ENCODE assay signal across 8 mouse cellular contexts in genomic region chr10:100742065-100742464, GRCm38 (mm10).
DNase-seq lines count a peak whose midpoint lies in the region; TF ChIP-seq lines count a peak whose summit lies in the region.

No protein-coding gene starts in this region.

- no peak overlapping the region for H3K27ac ChIP-seq in embryonic facial prominence, embryonic 10.5 days (replicated peaks)

- no peak overlapping the region for H3K4me3 ChIP-seq in E14TG2a.4 (replicated peaks; ENCODE audit: low read length)
- no peak overlapping the region for H3K4me3 ChIP-seq in embryonic facial prominence, embryonic 10.5 days

- no peaks in the 10 kb centered on the region for H3K4me1 ChIP-seq in E14TG2a.4 (replicated peaks; ENCODE audit: low read depth, low read length)
- H3K4me1 ChIP-seq in embryonic facial prominence, embryonic 10.5 days = no peaks in the 10 kb centered on the region

- H3K27me3 ChIP-seq in E14TG2a.4 (ENCODE audit: insufficient read depth, low read length) = 0 out of 2 replicates have a peak, but pooled peaks cover 2% of the 10 kb centered on the region
- no peaks in the 10 kb centered on the region for H3K27me3 ChIP-seq in embryonic facial prominence, embryonic 10.5 days (replicated peaks; ENCODE audit: low read depth, poor library complexity, severe bottlenecking)

- no peaks in the 10 kb centered on the region for H3K9me3 ChIP-seq in E14TG2a.4 (ENCODE audit: low read length)
- no peaks in the 10 kb centered on the region for H3K9me3 ChIP-seq in embryonic facial prominence, embryonic 10.5 days

- H3K36me3 ChIP-seq in E14TG2a.4 (ENCODE audit: insufficient read depth, low read length) = no peaks in the 10 kb centered on the region
- no peaks in the 10 kb centered on the region for H3K36me3 ChIP-seq in embryonic facial prominence, embryonic 10.5 days (replicated peaks)

- intact Hi-C loops in heart, postnatal 10 days (cut with DNase I) = loop anchor here (2.0 to 5.0 kb wide), 3 partner anchors 1410 to 1701 kb away; no protein-coding TSS in a partner anchor

- TF ChIP-seq CTCF in E14TG2a.4 (conservative IDR thresholded peaks at IDR 0.05; ENCODE audit: low read length) = peak; percentile 83

- WGBS in embryonic facial prominence, embryonic 10.5 days = 12% methylated on average over 7 of the region's 7 CpGs

- DNase-seq in adrenal gland, adult 8-10 months = peak; percentile 5
- peak; percentile 78 for DNase-seq in embryonic facial prominence, embryonic 10.5 days (ENCODE audit: low spot score)
- peak; percentile 37 to 66 for DNase-seq in heart, postnatal 10 days
- DNase-seq in layer of hippocampus, postnatal 10 days (ENCODE audit: low spot score in 2 of 2) = peak; percentile 88 to 90
- peak; percentile 38 for DNase-seq in lung, postnatal 36 days
- peak; percentile 85 to 89 for DNase-seq in right cerebral cortex, postnatal 10 days (ENCODE audit: low spot score in 2 of 2)
- peak; percentile 22 to 67 for DNase-seq in urinary bladder, postnatal 4 days (ENCODE audit: low spot score in 2 of 2)

Comparison
In these comparisons a context has a peak if more than half of its experiments do, and no peak if none do; other contexts are left out.
1. DNase-seq: peak in every context shown above with its lines; median percentile 89 in layer of hippocampus, postnatal 10 days; 87 in right cerebral cortex, postnatal 10 days; 78 in embryonic facial prominence, embryonic 10.5 days; 52 in heart, postnatal 10 days; 44 in urinary bladder, postnatal 4 days; 38 in lung, postnatal 36 days; 5 in adrenal gland, adult 8-10 months.